Mouse (Mus musculus) E14TG2a.4 (cell line): Measurements from ENCODE around the gene Ncoa5.

Source experiments
- H3K27me3 ChIP-seq: 2 replicates; pipeline ENCODE4 v1.6.1; 2014; ENCODE audit warnings: low read length, control low read depth; ENCODE audit not compliant: insufficient read depth
- H3K36me3 ChIP-seq: 2 replicates; pipeline ENCODE4 v1.6.1; 2014; ENCODE audit warnings: low read length, control low read depth; ENCODE audit not compliant: insufficient read depth
- H3K4me1 ChIP-seq: replicated peaks from 2 replicates; pipeline ENCODE4 v1.6.1; 2014; ENCODE audit warnings: low read depth, low read length, control low read depth
- H3K4me3 ChIP-seq: replicated peaks from 2 replicates; pipeline ENCODE4 v1.5.1; 2014; ENCODE audit warnings: mild to moderate bottlenecking, low read length
- H3K9me3 ChIP-seq: 2 replicates; pipeline ENCODE4 v1.6.1; 2014; ENCODE audit warnings: low read length, control low read depth
- CTCF ChIP-seq: conservative IDR thresholded peaks from 2 replicates; pipeline ENCODE4 v1.5.1; 2014; ENCODE audit warnings: low read length
- NANOG ChIP-seq: IDR thresholded peaks from 2 replicates; pipeline ENCODE4 v1.6.1; 2014; ENCODE audit warnings: borderline replicate concordance, low read length, mixed read lengths
- POU5F1 ChIP-seq: IDR thresholded peaks from 2 replicates; pipeline ENCODE4 v1.6.1; 2014; ENCODE audit warnings: low read length, borderline replicate concordance

Ncoa5 gene

GRCm38 (mm10) chr2:164994156-164994555 lies 40.5 kb downstream of the Ncoa5 start:
- Histone ChIP-seq H3K4me3 (no peak overlapping the region), H3K36me3 (peaks cover 10% of the 10 kb centered on the region), H3K4me1 (peaks cover 34% of the 10 kb centered on the region), H3K9me3 (no peaks in the 10 kb centered on the region), H3K27me3 (peaks cover 63% of the 10 kb centered on the region)
- TF ChIP-seq CTCF (no peak), POU5F1 (no peak), NANOG (no peak)

GRCm38 (mm10) chr2:164991808-164992207 lies 42.9 kb downstream of the Ncoa5 start:
- TF ChIP-seq NANOG (no peak), CTCF (no peak), POU5F1 (no peak)
- Histone ChIP-seq H3K4me3 (no peak overlapping the region), H3K36me3 (no peaks in the 10 kb centered on the region)

GRCm38 (mm10) chr2:164991111-164991510 lies 43.6 kb downstream of the Ncoa5 start:
- peaks cover 50% of the 10 kb centered on the region for H3K27me3 ChIP-seq
- H3K4me1 ChIP-seq = peaks cover 30% of the 10 kb centered on the region
- TF ChIP-seq NANOG = no peak
- no peak for TF ChIP-seq CTCF
- TF ChIP-seq POU5F1 = no peak

More at GRCm38 (mm10) chr2:164991808-164992207, 42.9 kb downstream of the Ncoa5 start:
- peaks cover 50% of the 10 kb centered on the region for H3K27me3 ChIP-seq
- H3K9me3 ChIP-seq = no peaks in the 10 kb centered on the region
- peaks cover 35% of the 10 kb centered on the region for H3K4me1 ChIP-seq

GRCm38 (mm10) chr2:164988777-164989176 lies 45.9 kb downstream of the Ncoa5 start:
- TF ChIP-seq CTCF = no peak
- no peak for TF ChIP-seq POU5F1
- no peak for TF ChIP-seq NANOG
- peaks cover 27% of the 10 kb centered on the region for H3K27me3 ChIP-seq
- no peaks in the 10 kb centered on the region for H3K9me3 ChIP-seq
- 0 out of 2 replicates have a peak overlapping the region, but pooled peaks have one; percentile 35 for H3K4me3 ChIP-seq
- H3K4me1 ChIP-seq = peaks cover 25% of the 10 kb centered on the region
- H3K36me3 ChIP-seq = no peaks in the 10 kb centered on the region

More at GRCm38 (mm10) chr2:164991111-164991510, 43.6 kb downstream of the Ncoa5 start:
- Histone ChIP-seq H3K36me3 (no peaks in the 10 kb centered on the region), H3K9me3 (no peaks in the 10 kb centered on the region), H3K4me3 (no peak overlapping the region)

GRCm38 (mm10) chr2:164986371-164987027 lies 48.2 kb downstream of the Ncoa5 start:
- Histone ChIP-seq H3K4me3 (no peak overlapping the region), H3K4me1 (peaks cover 31% of the 10 kb centered on the region), H3K27me3 (peaks cover 32% of the 10 kb centered on the region), H3K9me3 (no peaks in the 10 kb centered on the region), H3K36me3 (no peaks in the 10 kb centered on the region)
- TF ChIP-seq CTCF = no peak
- TF ChIP-seq NANOG = no peak
- no peak for TF ChIP-seq POU5F1

- no peaks in the 10 kb centered on the region for H3K36me3 ChIP-seq
- H3K4me1 ChIP-seq = peaks cover 31% of the 10 kb centered on the region
- no peak for TF ChIP-seq NANOG
- TF ChIP-seq POU5F1 = no peak
- TF ChIP-seq CTCF = no peak
- no peaks in the 10 kb centered on the region for H3K9me3 ChIP-seq
- H3K4me3 ChIP-seq = no peak overlapping the region
- peaks cover 28% of the 10 kb centered on the region for H3K27me3 ChIP-seq
These were observed 48.7 kb downstream of the Ncoa5 start for GRCm38 (mm10) chr2:164985962-164986361.

- TF ChIP-seq NANOG (no peak), POU5F1 (no peak), CTCF (no peak)
- no peaks in the 10 kb centered on the region for H3K9me3 ChIP-seq
- peaks cover 38% of the 10 kb centered on the region for H3K4me1 ChIP-seq
- H3K27me3 ChIP-seq = peaks cover 16% of the 10 kb centered on the region
- no peak overlapping the region for H3K4me3 ChIP-seq
- no peaks in the 10 kb centered on the region for H3K36me3 ChIP-seq
These were observed 54.9 kb downstream of the Ncoa5 start for GRCm38 (mm10) chr2:164979749-164980148.

- Histone ChIP-seq H3K27me3 (peaks cover 42% of the 10 kb centered on the region), H3K9me3 (no peaks in the 10 kb centered on the region), H3K36me3 (no peaks in the 10 kb centered on the region), H3K4me3 (no peak overlapping the region), H3K4me1 (peaks cover 31% of the 10 kb centered on the region)
- TF ChIP-seq NANOG (no peak), CTCF (no peak)
These were observed 59.1 kb downstream of the Ncoa5 start for GRCm38 (mm10) chr2:164975611-164976010.

- Histone ChIP-seq H3K4me1 (peaks cover 43% of the 10 kb centered on the region), H3K4me3 (no peak overlapping the region), H3K36me3 (no peaks in the 10 kb centered on the region), H3K27me3 (peaks cover 67% of the 10 kb centered on the region), H3K9me3 (no peaks in the 10 kb centered on the region)
- TF ChIP-seq POU5F1 (no peak), CTCF (no peak), NANOG (no peak)
These were observed 62.0 kb downstream of the Ncoa5 start for GRCm38 (mm10) chr2:164972646-164973045.
